Mouse (Mus musculus) urinary bladder, postnatal 36 days (tissue): ENCODE data around the gene 2410015M20Rik.
"Not testable (repeated sequence)": the region's sequence is repeated elsewhere in the genome, so short reads cannot be mapped to it uniquely, and the experiment has no call there.

Source experiments
- DNase-seq, 2 experiments: peaks; one replicate each; pipeline ENCODE4 v3.0.0; 2022; ENCODE audit warnings: low spot score in 2 of 2, mixed read lengths in 1 of 2

2410015M20Rik gene

DNA sequence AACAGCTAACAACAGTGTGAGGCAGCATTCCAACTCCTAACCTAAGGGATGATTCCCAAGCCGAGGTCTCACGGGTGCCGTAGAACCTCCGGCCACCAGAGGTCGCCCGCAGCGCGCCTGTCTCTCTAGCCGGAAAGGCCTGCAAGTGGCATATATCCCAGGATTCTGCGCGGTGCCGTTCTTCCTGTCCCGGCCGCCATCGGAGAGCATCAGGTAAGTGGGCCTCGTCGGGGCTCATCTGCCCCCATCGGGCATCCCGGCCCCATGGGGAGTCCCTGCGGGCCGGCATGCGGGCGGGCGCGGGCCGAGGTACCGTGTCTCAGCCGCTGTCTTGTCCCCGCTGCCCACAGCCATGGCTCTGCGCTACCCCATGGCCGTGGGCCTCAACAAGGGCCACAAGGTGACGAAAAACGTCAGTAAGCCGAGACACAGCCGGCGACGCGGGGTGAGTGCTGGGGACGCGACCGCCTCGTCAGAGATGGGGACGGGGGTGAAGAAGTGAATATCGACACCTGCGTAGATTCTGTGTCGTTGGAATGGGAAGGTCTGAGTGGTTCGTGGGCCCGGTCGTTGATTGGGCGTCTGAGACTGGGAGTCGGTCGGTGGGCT lies 3.8 kb upstream of the 2410015M20Rik start, which contains the start of gene Rpl36:
TSS of gene Rpl36 (plus strand) at position 181 of the 609 bp plus-strand sequence.
- DNase-seq: peak; percentile 94 to 96

DNA sequence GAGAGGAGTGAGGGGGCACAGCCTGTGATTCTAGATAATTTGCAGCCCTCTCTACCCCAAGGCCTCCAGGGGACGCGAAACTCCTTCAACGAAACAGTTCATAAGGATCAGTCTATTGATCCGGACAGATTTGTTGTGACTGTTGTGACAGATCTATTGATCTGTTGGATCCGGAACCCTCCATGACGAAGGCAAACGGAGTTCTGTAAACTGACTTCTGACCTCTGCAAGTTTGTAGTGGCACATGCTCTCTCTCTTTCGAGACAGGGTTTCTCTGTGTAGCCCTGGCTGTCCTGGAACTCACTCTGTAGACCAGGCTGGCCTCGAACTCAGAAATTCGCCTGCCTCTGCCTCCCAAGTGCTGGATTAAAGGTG lies 3.0 kb upstream of the 2410015M20Rik start:
- not testable (repeated sequence) for DNase-seq

DNA sequence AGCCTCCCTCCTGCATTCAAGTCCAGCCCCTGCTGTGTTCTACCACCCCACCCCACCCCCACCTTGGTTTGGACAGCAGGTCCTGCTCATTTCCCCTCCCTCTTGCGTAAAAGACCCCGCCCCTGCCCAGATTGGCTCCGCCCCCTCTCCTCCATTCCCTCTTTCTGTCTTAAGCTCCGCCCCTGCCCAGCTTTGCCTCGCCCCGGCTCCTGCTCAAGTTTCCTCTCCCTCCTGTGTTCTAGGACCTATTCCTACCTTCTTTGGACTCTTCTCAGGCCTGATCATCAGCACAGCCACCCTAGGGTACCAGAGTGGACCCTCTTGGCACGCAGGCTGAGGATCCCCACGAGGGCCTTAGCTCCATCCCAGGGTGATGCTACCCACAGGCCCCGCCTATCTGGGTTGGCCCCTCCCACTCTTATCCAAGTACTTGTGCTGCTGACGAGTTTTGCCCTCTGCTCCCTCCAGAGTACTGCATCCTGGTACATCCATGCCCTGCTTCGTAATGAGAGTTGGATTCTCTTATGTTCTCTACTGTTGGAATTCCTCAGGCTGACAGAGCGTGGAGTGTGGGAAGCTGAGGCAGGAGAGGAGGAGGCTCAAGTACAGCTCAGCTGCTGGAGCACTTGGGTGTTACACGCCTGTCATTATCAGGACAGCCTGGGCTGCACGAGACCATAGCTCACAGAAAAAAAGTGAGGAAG lies 2.4 kb upstream of the 2410015M20Rik start:
- DNase-seq: no peak

GRCm38 (mm10) chr17:56611323-56611722 lies 1.8 kb upstream of the 2410015M20Rik start:
- no peak for DNase-seq

DNA sequence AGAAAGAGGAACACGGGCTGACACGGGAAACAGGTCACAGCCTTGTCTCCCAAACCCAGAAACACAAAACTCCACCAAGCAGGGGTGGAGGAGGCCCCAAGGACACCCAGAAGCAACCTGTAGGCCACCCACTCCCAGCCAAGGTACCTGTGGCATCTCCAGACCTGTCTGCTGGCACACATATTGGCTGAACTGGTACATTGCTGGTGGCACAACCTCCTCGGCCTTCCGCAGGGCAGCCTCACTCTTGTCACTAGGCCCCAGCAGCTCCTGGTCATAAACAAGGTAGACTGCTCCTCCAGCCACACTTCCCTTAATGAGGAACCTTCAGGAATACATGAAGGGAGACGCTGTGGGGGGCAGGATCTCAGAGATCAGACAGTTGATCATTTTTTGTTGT lies 872 bp downstream of the 2410015M20Rik start:
- no peak for DNase-seq

DNA sequence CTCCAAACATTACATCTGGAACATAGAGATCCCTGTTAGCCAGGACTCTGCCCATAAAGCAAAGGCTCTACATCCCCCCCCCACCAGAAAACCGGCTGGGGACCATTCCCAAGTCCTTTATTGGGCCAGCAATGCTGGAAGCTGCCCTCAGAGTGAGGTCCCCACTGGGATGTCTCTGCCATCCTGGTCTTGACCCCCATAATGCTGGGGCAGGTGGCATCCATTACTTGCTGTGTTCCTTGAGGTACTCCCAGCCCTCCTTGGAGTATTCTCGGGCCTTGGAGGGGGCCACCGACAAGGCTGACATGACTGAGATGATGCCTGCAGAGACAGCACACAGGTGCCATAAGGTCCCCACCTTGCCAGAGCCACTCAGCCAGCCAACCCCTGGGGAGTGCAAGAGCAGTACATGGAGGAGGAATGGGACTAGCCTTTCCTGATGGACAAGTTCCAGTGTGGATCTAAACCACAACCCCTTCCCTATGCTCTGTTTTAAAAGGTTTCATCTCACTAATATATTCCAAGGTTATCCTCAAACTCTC lies 2.0 kb downstream of the 2410015M20Rik start:
- DNase-seq: no peak

GRCm38 (mm10) chr17:56605431-56605830 lies 4.1 kb downstream of the 2410015M20Rik start:
- DNase-seq: no peak

GRCm38 (mm10) chr17:56604422-56604821 lies 5.1 kb downstream of the 2410015M20Rik start:
- no peak for DNase-seq

GRCm38 (mm10) chr17:56604070-56604380 lies 5.5 kb downstream of the 2410015M20Rik start:
- DNase-seq: no peak

DNA sequence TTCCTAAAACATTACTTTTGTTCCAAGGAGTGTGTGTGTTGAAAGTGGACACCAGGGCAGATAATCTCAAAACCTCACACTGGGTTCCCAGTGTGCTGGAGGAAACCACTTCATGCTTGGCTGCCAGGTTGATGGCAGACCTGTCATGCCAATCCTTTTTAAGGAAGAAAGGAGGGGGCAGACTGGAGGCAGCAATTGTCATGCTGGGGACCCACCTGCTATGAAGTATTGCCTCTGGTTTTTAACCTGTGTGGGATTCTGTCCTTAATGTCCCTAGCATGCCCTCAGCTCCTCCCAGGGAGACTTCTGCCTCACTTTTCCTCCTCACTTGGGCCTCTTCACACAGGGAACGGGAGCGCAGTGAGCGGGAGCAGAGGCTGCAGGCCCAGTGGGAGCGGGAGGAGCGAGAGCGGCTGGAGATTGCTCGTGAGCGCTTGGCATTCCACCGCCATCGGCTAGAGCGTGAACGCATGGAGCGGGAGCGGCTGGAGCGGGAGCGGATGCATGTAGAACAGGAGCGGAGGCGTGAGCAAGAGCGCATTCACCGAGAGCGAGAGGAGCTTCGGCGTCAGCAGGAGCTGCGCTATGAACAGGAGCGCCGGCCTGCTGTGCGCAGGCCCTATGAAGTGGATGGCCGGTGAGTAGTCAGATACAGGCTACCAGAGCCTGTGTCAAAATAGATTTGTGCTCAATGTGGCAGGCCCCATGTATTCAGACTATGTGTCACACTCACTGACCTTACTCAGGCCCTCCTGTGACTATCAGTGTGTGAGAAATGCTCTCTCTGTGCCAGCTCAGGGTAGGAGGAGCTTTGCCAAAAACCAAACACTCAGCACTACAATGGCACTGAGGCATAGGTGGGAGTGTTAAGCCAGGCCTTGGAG lies 6.1 kb downstream of the 2410015M20Rik start:
- DNase-seq: no peak

GRCm38 (mm10) chr17:56593527-56594271 lies 15.9 kb downstream of the 2410015M20Rik start:
- no peak for DNase-seq

- DNase-seq: no peak
Measured at GRCm38 (mm10) chr17:56592553-56592952, 17.0 kb downstream of the 2410015M20Rik start.

DNA sequence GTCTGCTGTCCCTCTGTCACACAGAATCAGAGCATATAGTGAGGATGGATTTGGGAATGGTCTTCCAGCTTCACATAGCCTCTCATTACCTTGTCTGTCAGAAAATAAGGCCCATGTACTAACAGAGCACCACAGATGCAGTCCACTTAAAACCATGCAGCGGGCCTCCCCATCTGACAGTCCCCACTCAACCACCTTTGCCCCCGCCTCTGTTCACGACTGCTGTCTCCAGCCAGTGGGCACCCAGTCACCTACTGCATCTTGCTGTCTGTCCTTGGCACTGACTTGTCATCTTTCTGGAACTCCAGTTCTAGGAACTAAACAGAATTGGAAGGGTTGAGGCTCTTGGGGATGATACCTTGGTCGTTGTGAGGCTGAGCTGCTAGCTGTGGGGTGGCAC lies 20.6 kb downstream of the 2410015M20Rik start:
- no peak for DNase-seq

GRCm38 (mm10) chr17:56587773-56588172 lies 21.8 kb downstream of the 2410015M20Rik start:
- no peak for DNase-seq

DNA sequence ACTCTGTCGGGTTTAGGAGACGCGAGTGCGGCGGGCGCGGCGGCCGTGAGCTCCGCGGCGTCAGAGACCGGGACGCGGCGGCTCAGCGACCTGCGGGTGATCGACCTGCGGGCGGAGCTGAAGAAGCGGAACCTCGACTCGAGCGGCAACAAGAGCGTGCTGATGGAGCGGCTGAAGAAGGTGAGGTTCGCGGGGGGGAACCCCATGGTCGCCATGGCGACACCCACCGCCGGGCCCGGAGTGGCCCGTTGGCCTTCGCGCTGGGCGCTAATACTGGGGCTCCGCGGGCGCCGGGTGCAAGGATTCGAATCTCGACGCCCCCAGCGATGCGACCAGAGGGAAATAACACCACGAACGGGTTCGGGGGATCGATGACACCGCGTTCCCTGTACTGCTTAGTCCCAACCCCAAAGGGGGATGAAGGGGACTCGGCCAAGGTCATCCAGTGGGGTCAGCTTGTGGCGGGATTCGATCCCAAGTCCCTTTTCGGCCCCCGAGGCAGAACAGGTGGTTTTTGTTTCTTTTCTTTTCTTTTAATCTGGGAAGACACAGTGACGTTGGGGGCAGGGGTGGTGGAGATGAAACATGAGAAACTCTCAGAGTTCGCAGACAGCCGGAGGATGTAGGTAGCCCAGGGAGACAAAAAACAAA lies 24.3 kb downstream of the 2410015M20Rik start:
- peak in 1 of 2 experiments; percentile 38 for DNase-seq

DNA sequence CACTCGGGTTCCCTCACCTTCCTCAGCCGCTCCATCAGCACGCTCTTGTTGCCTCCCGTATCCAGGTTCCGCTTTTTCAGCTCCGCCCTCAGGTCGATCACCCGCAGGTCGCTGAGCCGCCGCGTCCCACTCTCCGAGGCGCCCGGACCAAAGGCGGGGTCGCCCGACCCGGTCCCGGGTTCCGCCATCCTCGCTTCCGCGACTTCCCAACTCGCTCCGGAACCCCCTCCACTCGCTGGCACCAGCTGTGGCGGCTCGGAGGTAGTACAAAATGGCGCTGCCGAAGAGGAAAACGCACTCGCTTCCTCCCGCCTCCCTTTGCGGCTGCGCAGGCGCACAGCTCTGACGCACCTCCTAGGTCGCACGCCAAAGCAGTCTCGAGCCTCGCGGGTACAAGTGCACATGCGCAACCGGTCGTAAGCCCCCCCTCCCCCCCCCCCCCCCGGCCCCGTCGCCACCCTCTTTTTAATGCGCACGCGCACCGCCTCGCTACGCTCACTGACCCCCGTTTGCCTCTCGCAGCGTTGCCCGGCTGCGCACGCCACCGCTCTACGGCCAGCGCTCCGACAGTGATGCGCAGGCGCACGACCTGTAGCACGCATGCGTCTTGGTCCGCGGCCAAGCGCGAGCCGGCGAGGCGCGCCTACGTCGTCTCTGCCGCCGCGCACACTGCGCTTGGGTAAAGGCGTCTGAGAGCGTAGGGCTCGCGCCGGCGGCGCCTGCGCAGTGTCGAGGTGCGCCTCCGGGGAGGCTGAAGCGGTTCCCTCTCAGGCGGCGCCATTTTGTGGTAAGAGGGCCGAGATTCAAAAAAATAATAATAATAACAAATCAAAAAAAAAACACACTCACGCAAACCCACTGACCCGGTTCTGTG lies 25.1 kb downstream of the 2410015M20Rik start, which contains the start of the genes Safb2 and Safb:
TSS of gene Safb2 (minus strand) at position 329 of the 874 bp plus-strand sequence.
TSS of gene Safb (plus strand) at position 569 of the 874 bp plus-strand sequence.
- peak; percentile 98 to 99 for DNase-seq

- DNase-seq: peak in 1 of 2 experiments; percentile 50
Measured at GRCm38 (mm10) chr17:56583611-56584256, 25.8 kb downstream of the 2410015M20Rik start.

DNA sequence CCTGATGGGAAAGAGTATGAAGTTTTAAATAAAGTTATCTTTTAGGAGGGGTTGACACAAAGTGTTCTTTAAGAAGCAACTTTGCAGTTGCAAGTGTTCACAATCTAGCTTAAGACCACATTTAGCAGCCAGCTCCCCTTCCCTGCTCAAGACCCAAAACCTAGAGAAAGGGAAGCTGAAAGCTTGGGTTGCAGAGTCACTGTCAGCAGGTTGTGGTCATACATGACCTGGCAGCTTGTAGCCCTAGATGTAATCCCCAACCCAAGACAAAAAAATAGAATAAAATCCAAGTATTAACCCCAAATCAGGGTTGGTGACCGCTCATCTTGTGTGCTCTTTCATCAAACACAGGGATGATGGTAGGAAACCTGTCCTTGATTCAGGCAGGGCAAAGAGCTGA lies 26.5 kb downstream of the 2410015M20Rik start:
- DNase-seq: no peak

GRCm38 (mm10) chr17:56572939-56573338 lies 36.6 kb downstream of the 2410015M20Rik start:
- no peak for DNase-seq
